Mouse (Mus musculus) cerebellum, adult (tissue): ENCODE measurements around the gene Slc24a2.

ENCODE experiments used
- ATAC-seq: cut with Nextera tagmentation; 2 replicates; pipeline ENCODE4 v1.9.2; 2017; ENCODE audit warnings: mild to moderate bottlenecking, moderate library complexity, mixed read lengths; ENCODE audit not compliant: insufficient number of reproducible peaks, low FRiP score, low TSS enrichment

Slc24a2 gene

DNA sequence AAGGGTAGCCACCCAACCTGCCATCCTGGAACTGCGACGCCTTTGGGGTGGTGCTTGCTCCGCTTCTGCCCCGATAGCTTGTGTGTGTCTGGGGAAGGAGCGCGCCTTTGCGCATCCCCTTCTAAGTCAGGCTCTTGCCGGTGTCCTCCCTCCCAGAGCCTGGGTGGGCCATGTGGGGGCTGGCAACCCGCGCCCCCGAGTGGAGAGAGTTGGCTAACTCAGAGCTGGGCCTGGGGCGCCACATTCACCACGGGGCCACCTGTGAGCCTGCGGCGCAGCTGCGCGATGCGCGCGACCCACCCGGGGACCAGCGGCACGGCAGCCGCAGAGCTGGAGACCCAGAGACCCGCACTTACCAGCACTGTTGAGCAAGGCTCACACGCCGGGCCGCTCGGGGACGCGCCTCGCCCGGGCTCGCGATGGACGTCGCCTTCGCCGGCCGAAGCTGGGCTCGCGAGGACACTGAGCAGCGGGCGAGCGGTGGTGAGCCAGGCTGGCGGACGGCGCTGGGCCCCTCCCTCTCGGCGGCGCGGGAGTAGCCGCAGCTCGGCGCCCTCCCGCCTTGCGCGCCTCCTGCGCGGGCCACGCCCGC, at the start of gene Slc24a2:
TSS of gene Slc24a2 (minus strand) at position 518 of the 592 bp plus-strand sequence.
- peak; percentile 60; the same call in 1 of the 2 replicates for ATAC-seq

GRCm38 (mm10) chr4:87274825-87275224, 44.5 kb upstream of the Slc24a2 start:
- ATAC-seq: no peak

GRCm38 (mm10) chr4:87274276-87274675, 44.0 kb upstream of the Slc24a2 start:
- ATAC-seq: no peak

DNA sequence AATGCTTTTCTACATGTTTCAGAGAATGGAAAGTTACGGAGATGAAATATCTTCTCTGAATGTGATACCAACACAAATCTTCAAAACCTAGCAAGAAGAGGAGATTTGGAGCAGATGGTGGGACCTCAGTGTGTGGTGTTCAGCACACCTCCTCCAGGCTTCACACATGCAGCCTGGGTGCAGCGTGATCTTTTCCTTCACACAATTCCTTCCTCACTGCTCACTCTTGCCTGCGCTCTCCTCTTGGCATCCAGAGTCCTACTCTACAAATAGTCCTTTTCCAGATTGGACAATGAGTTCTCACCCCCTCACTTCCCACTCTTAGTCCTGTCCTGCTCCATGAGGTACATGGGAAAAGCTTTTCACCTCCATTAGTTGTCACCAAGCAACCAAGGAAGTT, 43.2 kb upstream of the Slc24a2 start:
- no peak for ATAC-seq

DNA sequence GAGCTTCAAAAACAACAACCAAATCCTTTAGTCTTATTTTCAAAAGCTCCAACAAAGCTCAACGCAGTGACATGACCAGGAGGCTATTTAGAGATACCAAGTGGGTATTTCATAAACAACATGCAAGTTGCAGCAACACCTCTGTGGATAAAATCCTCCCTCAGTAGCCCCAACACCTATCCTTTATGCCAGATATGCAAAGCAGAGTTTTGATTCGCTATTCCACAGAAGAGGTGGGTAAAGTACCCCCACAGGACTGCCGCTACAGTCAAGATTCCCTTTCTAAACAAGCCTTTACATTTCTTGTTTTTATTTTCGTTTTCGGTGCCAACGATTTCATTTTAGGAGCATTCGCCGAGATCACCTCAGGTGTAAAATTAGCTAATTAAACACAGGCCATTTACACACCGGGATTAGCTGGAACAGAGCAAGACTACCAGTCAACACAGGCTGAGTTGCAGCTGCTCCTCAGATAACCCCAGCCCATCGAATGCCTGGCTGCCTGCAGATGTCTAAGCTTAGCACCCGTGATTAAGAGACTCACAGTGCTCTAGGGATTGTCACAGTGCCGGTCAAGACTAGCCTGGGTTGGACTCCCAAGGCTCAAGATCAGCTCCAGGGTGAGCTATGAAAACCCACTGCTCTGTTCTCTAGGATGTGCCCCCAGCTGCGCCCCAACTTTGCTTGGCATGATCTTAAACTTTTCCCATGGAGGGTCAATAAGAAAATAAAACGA, 885 bp downstream of the Slc24a2 start:
- peak; percentile 45; the same call in 1 of the 2 replicates for ATAC-seq

GRCm38 (mm10) chr4:87221586-87221985, 8.7 kb downstream of the Slc24a2 start:
- ATAC-seq: no peak

GRCm38 (mm10) chr4:87218196-87218595, 12.1 kb downstream of the Slc24a2 start:
- no peak for ATAC-seq

DNA sequence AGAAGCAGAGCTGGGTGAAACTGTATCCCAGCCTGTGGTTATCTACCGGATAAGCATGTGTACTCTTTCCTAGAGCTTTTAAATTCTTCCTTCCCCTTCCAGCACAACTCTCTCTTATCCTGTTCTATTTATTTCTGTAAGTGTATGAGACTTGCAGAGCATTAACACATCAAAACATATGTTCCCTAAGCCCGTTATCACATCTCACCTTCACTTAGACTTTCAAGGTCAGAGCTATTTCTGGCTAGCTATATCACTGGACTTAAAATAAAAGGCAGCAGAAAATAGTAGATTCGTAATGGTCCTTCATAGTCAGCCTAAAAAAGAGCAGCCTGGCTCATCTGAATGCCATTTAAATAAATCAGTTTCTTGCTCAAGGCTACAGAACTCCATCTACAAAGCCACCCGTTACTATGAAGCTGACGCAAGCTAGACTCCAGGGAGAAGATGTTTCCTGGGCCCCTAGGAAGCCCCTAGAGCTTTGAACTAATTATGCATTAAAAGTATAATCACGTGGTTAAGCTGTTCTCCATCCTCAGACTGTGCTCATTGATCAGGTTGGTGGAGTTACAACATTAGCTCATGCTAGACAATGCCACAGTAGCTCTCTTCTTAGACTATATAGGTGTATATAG, 18.8 kb downstream of the Slc24a2 start:
- no peak for ATAC-seq

GRCm38 (mm10) chr4:87210533-87210932, 19.7 kb downstream of the Slc24a2 start:
- ATAC-seq: no peak

DNA sequence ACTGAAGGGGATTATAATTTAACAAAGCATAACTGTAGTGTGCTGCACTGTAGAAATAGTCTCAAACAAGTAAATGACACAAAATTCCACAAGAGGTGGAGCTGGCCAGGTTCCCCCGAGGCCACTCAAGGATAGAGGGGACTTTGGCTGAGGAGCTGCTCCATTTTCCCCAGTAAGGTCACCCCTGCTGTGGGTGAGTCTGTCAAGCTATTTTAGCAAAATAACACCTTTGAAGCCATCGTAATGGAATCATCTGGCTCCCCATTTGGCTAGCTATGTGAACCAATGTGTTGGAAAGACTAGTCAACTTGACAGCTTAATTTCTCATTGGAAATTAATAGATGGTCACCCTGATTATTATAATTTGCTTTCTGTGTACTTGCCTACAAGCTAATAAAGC, 28.2 kb downstream of the Slc24a2 start:
- no peak for ATAC-seq

DNA sequence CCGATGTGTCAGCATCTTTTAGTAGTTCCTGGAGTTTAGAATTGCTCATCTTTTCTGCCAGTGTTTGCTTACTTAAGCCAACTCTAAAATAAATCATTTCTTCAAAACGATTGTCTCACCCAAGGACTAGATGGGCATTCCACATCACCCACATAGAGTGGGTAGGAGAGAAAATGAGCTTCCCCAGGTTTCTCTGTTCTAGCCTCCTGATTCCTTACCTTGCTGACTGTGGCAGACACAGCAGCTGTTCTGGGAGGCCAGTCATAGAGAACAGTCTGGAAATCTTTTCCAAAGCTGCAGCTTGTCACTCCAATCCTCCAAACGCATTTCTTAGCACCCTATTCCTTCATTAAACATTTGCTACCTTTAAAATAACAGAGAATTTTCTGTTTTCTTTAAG, 29.0 kb downstream of the Slc24a2 start:
- no peak for ATAC-seq

- ATAC-seq: no peak
Measured at GRCm38 (mm10) chr4:87184147-87184930, 45.9 kb downstream of the Slc24a2 start.

- no peak for ATAC-seq
Measured at GRCm38 (mm10) chr4:87177116-87177515, 53.2 kb downstream of the Slc24a2 start.

DNA sequence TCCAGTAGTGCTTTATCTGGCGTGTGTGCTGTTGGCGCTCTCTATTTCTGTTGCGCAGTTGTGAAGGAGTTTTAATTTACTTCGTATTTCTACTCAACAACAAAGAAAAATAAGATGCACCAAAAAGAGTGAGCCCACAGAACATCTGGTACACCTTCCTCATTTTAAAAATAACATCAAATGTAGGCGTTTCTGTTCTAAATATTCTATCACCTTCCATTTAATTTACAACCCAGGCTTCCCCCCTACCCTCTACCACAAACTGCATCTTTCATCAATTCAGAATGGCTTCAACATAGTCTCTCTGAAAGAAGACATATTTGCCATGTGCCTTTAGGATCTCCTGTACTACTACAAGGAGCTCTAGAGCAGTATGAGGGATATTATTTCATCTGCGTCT, 66.3 kb downstream of the Slc24a2 start:
- no peak for ATAC-seq

GRCm38 (mm10) chr4:87158053-87158452, 72.2 kb downstream of the Slc24a2 start:
- ATAC-seq: no peak

DNA sequence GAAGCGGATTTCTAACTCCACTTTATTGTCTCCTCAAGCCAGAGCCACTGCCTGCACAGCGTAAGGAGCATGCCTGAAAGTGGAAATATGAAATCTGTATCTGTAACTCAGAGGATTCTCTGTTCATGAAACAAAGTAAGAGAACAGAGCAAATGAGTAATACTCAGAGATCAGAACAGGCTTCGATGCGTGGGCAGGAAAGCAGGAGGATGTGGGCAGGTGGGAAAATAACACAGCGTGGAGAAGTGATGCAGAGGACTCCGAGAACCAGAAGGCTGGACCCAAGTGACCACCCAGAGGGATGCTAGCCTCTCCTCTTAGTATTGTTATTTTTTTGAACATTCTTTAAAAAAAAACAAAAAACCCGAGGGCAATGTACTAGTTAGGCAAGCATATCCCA, 78.3 kb downstream of the Slc24a2 start:
- no peak for ATAC-seq

- no peak for ATAC-seq
Measured at GRCm38 (mm10) chr4:87149584-87149983, 80.7 kb downstream of the Slc24a2 start.

- ATAC-seq: 0 out of 2 replicates have a peak, but pooled peaks have one; percentile 28
Measured at GRCm38 (mm10) chr4:87141590-87142365, 88.5 kb downstream of the Slc24a2 start.

DNA sequence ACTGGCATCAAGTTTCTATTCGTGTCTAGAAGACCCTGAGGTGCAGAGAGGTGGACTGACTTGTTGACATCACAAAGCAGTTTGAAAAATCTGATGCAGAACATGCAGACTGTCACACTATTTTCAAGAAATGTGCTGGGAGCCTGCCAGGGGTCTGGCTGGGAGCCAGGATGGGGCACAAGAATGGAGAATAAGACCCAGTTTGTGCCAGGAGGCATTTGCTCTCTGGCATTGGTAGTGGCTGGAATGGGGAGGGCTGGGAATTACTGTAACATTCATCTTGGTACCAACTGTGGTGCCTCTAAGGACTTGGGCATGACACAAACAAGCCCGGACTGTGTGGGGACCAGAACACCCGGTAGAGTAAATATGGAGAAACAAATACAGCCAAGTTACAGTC, 89.4 kb downstream of the Slc24a2 start:
- no peak for ATAC-seq

DNA sequence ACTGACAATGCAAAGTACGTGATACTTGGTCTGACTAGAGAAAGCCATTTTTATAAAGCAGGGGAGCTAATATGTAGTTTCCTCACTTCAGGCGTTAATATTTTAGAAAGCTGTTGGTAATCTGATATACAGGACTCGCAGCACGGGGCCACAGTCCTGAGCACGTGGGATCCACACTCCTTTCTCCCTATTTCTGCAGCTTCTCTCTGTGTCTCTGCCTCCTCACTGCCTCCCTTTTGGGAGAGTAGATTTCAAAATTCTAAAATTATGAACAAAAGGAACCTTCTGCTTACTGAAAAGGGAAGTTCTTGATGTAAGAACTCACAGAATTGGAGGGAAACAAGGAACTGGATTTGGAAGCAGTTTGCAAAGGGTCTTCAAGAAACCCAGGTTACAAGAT, 97.8 kb downstream of the Slc24a2 start:
- no peak for ATAC-seq
